Mouse (Mus musculus): ENCODE results near the gene Def8. TPM values are rescaled to one million over a fixed set of nuclear protein-coding genes. Genes with fewer than 3 reads are reported as not detected.
"Not testable (repeated sequence)": the region's sequence is repeated elsewhere in the genome, so short reads cannot be mapped to it uniquely, and the experiment has no call there.

Gene Def8
- polyA plus RNA-seq, 1 experiment from 2014 or later: 13.0 TPM

DNA sequence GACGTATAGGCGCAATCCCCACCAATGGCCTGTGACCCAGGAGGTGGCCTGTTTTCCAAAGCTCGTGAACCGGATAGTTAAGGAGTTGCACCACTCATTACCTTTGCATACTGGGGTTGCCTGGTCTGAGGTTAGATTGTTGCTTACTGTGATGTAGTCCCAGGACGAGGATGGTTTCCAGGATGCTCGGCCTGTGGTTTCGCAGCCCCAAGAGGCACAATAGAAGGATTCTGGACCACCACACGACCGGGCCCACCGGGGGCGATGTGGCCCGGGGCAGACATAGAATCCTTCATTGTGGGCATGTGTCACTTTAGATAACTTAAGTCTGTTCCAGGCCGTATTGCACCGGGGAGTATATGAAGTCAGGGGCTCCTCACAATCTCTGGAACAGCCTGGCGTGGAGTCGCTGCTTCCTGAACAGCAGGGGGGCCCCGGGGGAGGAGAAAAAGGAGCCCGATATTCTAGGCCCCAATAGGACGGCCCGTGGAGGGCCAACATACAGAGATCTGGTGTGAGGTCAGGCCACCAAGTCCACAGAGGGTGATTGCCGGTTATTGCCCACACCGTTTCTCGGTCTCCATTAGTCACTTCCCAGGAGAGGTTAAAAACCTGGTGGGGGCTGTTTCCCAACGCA is 4.4 kb downstream of the Def8 start:
- Histone ChIP-seq H3K27ac (no peak overlapping the region), H3K9me3 (replicated peaks) (peaks cover 59% of the 10 kb centered on the region), H3K4me3 (replicated peaks) (no peak overlapping the region), H3K9ac (no peak overlapping the region), H3K4me1 (replicated peaks) (peaks cover 1% of the 10 kb centered on the region; the same call in 1 of the 2 replicates), H3K4me2 (no peak overlapping the region), H3K27me3 (no peaks in the 10 kb centered on the region), H3K36me3 (peaks cover 8% of the 10 kb centered on the region; the same call in 1 of the 2 replicates)
- 86% methylated on average over 24 of the region's 24 CpGs for WGBS (ENCODE audit: insufficient replicate concordance)
- DNase-seq: no peak
- no peak for ATAC-seq (ENCODE audit: low read depth)

DNA sequence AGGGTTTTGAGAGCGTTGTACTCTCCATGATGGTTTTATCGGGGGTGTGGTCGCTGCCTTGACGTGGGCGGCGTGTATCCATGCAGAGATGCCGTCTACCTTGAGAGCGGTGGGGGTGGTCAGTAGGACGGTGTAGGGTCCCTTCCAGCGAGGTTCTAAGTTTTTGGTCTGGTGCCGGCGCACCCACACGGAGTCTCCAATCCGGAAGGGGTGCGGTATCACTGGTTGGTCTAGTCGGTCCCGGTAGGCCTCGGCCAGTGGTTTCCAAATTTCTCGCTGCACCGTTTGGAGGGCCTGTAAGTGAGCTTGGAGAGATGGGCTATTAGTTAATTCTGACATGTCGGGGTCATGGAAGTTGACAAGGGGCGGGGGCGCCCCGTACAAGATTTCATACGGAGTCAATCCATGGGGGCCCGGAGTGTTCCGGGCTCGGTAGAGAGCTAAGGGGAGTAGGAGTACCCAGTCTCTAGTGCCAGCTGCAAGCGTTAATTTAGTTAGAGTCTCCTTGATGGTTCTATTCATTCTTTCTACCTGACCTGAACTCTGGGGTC is 5.1 kb downstream of the Def8 start:
- H3K9me3 ChIP-seq (replicated peaks): peaks cover 65% of the 10 kb centered on the region
- no peak overlapping the region for H3K27ac ChIP-seq
- ATAC-seq (ENCODE audit: low read depth): no peak
- H3K9ac ChIP-seq: no peak overlapping the region
- WGBS (ENCODE audit: insufficient replicate concordance): 91% methylated on average over 29 of the region's 29 CpGs
- no peak overlapping the region for H3K4me3 ChIP-seq (replicated peaks)
- no peak overlapping the region for H3K4me2 ChIP-seq
- H3K27me3 ChIP-seq: no peaks in the 10 kb centered on the region
- no peaks in the 10 kb centered on the region for H3K4me1 ChIP-seq (replicated peaks)
- peaks cover 8% of the 10 kb centered on the region; the same call in 1 of the 2 replicates for H3K36me3 ChIP-seq
- no peak for DNase-seq

DNA sequence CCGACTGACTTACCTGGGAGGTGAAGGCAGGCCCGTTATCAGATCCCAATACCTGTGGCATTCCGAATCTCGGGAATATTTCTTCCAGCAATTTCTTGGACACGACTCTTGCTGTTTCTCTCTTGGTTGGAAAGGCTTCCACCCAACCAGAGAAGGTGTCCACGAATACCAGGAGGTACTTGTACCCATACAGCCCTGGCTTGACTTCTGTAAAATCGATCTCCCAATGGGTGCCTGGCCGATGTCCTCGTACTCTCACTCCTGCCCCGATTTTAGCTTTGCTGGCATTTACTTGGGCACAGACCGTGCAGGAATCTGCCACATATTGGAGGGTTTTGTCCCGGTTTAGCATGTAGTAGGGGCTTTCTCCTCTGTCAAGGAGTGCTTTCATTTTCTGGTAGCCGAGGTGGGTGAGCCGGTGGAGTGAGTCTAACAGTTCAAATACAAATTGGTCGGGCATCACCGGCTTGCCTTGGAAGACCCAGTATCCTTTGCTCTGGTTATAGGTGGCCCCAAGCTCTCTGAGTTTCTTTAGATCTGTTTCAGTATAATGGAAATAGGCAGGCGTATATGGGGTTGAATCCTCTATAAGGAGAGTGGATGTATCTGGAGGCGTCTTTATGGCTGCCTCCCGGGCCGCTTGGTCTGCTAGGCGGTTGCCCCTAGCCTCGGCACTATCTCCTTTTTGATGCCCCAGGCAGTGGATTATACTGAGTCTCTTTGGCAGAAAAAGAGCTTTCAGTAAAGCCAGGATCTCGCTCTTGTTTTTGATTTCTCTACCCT is 5.8 kb downstream of the Def8 start:
- WGBS (ENCODE audit: insufficient replicate concordance): 84% methylated on average over 23 of the region's 23 CpGs
- no peak overlapping the region for H3K4me2 ChIP-seq
- no peaks in the 10 kb centered on the region for H3K4me1 ChIP-seq (replicated peaks)
- DNase-seq (no peak), ATAC-seq (ENCODE audit: low read depth) (no peak)
- no peaks in the 10 kb centered on the region for H3K27me3 ChIP-seq
- no peak overlapping the region for H3K27ac ChIP-seq
- peaks cover 8% of the 10 kb centered on the region; the same call in 1 of the 2 replicates for H3K36me3 ChIP-seq
- H3K4me3 ChIP-seq (replicated peaks): no peak overlapping the region
- H3K9ac ChIP-seq: no peak overlapping the region
- peaks cover 68% of the 10 kb centered on the region for H3K9me3 ChIP-seq (replicated peaks)

DNA sequence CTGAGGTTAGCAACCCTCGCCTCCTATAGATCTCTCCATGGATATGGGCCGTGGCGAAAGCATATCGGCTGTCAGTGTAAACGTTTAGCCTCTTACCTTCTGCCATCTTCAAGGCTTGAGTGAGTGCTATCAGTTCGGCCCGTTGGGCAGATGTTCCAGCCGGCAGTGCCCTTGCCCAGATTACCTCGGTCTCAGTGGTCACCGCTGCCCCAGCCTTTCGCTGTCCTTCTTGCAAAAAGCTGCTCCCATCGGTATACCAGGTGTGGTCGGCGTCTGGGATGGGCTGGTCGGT is 6.3 kb downstream of the Def8 start:
- ATAC-seq (ENCODE audit: low read depth); H3K4me1 ChIP-seq (replicated peaks); H3K36me3 ChIP-seq; H3K9ac ChIP-seq; H3K27me3 ChIP-seq; DNase-seq; H3K4me3 ChIP-seq (replicated peaks); H3K4me2 ChIP-seq; H3K27ac ChIP-seq: not testable (repeated sequence)
- peaks cover 68% of the 10 kb centered on the region for H3K9me3 ChIP-seq (replicated peaks)
- WGBS (ENCODE audit: insufficient replicate concordance): 86% methylated on average over 15 of the region's 15 CpGs

DNA sequence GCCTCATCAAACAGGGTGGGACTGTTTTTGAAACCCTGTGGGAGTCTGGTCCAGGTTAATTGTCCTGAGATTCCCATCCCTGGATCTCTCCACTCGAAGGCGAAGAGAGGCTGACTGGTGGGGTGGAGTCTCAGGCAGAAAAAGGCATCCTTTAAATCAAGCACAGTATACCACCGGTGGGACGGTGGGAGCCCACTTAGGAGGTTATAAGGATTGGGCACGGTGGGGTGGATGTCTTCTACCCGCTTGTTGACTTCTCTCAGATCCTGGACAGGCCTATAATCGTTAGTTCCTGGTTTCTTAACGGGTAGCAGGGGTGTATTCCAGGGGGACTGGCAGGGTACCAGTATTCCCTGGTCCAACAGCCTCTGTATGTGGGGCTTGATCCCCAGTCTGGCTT is 7.6 kb downstream of the Def8 start:
- H3K36me3 ChIP-seq; ATAC-seq (ENCODE audit: low read depth); H3K27ac ChIP-seq; H3K27me3 ChIP-seq; DNase-seq; H3K4me1 ChIP-seq (replicated peaks); H3K9ac ChIP-seq; H3K4me3 ChIP-seq (replicated peaks); H3K4me2 ChIP-seq: not testable (repeated sequence)
- peaks cover 68% of the 10 kb centered on the region for H3K9me3 ChIP-seq (replicated peaks)
- 72% methylated on average over 8 of the region's 8 CpGs for WGBS (ENCODE audit: insufficient replicate concordance)

DNA sequence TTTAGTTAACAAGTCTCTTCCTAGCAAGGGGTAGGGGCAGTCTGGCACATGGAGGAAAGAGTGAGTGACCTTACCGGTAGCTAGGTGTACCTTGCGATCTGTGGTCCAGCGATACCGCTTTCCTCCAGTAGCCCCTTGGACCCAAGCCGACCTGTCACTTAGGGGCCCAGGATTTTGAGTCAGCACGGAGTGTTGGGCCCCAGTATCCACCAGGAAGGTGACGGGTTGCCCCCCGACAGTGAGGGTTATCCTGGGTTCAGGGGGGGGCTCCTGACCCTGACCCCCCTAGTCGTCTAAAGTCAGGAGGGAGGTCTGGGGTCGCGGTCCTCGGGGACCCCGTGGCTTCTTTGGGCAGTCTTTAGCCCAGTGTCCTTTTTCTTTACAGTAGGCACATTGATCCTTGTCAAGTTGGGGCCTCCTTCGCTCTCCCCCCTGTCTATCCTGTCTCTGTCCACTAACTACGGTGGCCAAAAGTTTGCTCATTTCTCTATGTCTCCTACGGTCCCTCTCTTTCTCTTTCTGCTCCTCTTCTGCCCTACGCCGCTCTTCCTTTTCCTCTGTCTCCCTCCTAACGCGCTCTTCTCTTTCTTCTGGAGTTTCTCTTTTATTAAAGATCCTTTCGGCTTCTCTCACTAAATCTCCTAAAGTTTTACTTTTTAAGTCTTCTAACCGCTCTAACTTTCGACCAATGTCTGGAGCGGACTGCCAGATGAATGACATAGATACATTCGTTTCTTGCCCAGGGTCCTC is 8.5 kb downstream of the Def8 start:
- H3K4me3 ChIP-seq (replicated peaks): no peak overlapping the region
- WGBS (ENCODE audit: insufficient replicate concordance): 85% methylated on average over 25 of the region's 25 CpGs
- no peak for DNase-seq
- H3K4me1 ChIP-seq (replicated peaks): no peaks in the 10 kb centered on the region
- H3K9ac ChIP-seq: no peak overlapping the region
- peaks cover 62% of the 10 kb centered on the region for H3K9me3 ChIP-seq (replicated peaks)
- no peak overlapping the region for H3K4me2 ChIP-seq
- H3K36me3 ChIP-seq: peaks cover 8% of the 10 kb centered on the region; the same call in 1 of the 2 replicates
- no peak for ATAC-seq (ENCODE audit: low read depth)
- H3K27me3 ChIP-seq: no peaks in the 10 kb centered on the region
- no peak overlapping the region for H3K27ac ChIP-seq

DNA sequence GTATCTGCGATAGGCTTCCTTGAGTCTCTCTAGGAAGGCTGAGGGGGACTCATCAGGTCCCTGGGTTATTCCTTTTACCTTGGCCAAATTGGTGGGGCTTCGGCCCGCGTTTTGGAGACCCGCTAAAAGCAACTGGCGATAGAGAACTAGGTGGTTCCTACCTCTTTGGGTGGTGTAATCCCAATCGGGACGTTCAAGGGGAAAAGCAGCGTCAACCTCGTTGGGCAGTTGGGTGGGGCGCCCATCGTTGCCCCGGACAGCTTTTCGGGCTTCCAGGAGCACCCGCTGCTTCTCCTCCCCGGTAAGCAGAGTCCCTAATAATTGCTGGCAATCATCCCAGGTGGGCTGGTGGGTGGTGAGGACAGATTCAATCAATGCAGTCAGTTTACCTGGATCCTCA is 9.1 kb downstream of the Def8 start:
- DNase-seq (no peak), ATAC-seq (ENCODE audit: low read depth) (no peak)
- H3K27me3 ChIP-seq: no peaks in the 10 kb centered on the region
- no peaks in the 10 kb centered on the region for H3K4me1 ChIP-seq (replicated peaks)
- no peak overlapping the region for H3K27ac ChIP-seq
- H3K36me3 ChIP-seq: peaks cover 8% of the 10 kb centered on the region; the same call in 1 of the 2 replicates
- peaks cover 56% of the 10 kb centered on the region for H3K9me3 ChIP-seq (replicated peaks)
- no peak overlapping the region for H3K4me3 ChIP-seq (replicated peaks)
- H3K9ac ChIP-seq: no peak overlapping the region
- WGBS (ENCODE audit: insufficient replicate concordance): 86% methylated on average over 16 of the region's 16 CpGs
- H3K4me2 ChIP-seq: no peak overlapping the region

DNA sequence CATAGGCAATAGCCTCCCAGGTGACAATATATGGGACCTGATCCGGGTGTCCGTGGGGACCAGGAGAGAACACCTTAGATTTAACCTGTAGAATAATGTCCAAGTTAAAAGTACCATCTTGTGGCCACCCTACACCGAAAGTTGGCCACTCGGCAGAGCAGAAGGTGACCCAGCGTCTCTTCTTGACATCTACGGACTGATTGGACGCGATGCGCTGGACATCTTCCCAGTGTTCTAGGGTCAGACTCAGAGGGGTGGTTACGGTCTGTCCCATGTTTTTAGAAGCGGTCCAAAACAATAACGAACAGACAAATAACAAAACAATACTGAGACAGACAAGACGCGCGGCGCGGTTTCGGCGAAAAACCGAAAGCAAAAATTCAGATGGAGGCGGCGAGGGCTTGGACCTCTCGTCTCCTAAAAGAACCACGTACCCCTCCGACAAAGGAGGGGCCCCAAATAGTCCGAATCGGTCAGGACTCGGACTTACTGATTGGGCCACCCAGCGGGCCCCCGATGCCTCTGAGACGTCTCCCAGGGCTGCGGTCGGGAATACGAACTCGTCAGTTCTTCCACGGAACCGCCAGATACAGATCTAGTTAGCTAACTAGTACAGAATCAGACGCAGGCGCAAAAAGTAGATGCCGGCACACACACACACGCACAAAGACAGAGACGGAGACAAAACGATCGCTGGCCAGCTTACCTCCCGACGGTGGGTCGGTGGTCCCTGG is 10.1 kb downstream of the Def8 start:
- 92% methylated on average over 47 of the region's 47 CpGs for WGBS (ENCODE audit: insufficient replicate concordance)
- not testable (repeated sequence) for H3K9ac ChIP-seq; H3K4me2 ChIP-seq; DNase-seq; H3K27ac ChIP-seq; H3K4me3 ChIP-seq (replicated peaks); ATAC-seq (ENCODE audit: low read depth); H3K4me1 ChIP-seq (replicated peaks); H3K27me3 ChIP-seq; H3K36me3 ChIP-seq
- peaks cover 46% of the 10 kb centered on the region for H3K9me3 ChIP-seq (replicated peaks)

DNA sequence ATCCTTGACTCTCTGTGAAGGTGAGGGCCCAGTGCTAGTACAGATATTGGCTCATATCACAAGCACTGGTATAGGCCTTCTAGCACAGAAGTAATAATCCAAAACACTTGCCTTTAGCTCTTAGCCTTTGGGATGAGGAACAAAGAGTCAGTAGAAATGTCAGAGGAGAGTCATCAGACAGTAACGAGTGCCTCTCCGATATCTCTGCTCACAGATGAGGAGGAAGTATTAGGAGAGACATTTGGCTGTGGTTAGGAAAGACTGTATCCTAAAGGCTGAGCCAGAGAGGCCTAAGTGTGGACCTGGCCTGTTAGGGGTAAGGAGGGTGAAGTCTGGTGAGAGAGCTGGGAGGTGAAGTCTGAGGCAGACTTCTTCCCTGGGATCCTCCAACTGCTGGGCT is 18.5 kb downstream of the Def8 start:
- Histone ChIP-seq H3K4me3 (replicated peaks) (no peak overlapping the region), H3K4me1 (replicated peaks) (peaks cover 15% of the 10 kb centered on the region), H3K36me3 (no peaks in the 10 kb centered on the region), H3K9me3 (replicated peaks) (no peaks in the 10 kb centered on the region), H3K27ac (no peak overlapping the region), H3K9ac (no peak overlapping the region), H3K27me3 (no peaks in the 10 kb centered on the region), H3K4me2 (no peak overlapping the region)
- DNase-seq (no peak), ATAC-seq (ENCODE audit: low read depth) (no peak)
- WGBS (ENCODE audit: insufficient replicate concordance): 42% methylated on average over 2 of the region's 2 CpGs

DNA sequence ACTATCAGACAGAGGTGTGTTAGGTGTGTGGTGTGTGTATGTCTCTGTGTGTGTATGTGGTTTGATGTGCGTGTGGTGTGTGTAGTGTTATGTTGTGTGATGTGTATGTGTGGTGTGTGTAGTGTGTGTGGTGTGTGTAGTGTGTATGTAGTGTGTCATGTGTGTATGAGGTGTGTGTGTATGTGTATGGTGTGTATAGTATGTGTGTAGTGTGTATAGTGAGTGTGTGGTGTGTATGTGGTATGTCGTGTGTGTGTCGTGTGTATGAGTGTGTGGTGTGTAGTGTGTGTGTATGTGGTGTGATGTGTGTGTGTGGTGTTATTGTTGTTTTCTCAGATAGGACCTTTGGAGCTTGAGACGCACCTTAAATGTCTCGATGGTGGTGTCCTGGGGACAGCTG is 19.0 kb downstream of the Def8 start:
- Histone ChIP-seq H3K27me3 (no peaks in the 10 kb centered on the region), H3K4me1 (replicated peaks) (peaks cover 15% of the 10 kb centered on the region), H3K9ac (0 out of 2 replicates have a peak overlapping the region, but pooled peaks have one; percentile 82), H3K4me2 (peak overlapping the region; percentile 76), H3K27ac (no peak overlapping the region), H3K36me3 (no peaks in the 10 kb centered on the region), H3K4me3 (replicated peaks) (peak overlapping the region; percentile 73), H3K9me3 (replicated peaks) (no peaks in the 10 kb centered on the region)
- WGBS (ENCODE audit: insufficient replicate concordance): 78% methylated on average over 5 of the region's 5 CpGs
- no peak for DNase-seq
- ATAC-seq (ENCODE audit: low read depth): no peak

Data from liver, embryonic 13.5 days (tissue).